Mouse (Mus musculus): Measurements from ENCODE around the gene Zfp770.

DNA sequence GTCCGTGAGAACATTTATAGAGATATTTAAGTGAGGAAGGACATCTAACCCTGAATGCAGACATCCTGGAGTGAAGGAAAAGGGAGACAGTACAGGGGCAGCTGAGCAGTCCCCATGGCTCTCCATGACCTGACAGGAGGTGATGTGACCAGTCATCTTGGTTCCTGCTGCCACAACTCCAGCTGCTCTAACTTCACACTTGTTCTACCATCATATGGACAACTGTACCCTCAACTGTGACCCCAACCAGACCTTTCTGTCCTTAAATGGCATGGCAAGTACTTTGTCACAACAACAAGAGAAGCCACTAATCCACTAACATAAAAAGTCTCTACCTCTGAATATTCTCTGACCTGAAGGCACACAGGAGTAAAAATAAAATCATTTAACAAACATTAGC lies 39.3 kb downstream of the Zfp770 start:
- TF ChIP-seq POLR2A (IDR thresholded peaks at IDR 0.05; ENCODE audit: borderline replicate concordance, low read depth, low read length): no peak
- no peak for TF ChIP-seq CTCF (IDR thresholded peaks at IDR 0.05; ENCODE audit: low read depth, low read length)

Data from bone marrow macrophage, adult 2 months (primary cell).